Mouse (Mus musculus): Measurements from ENCODE around the gene Clnk.

Clnk gene

GRCm38 (mm10) chr5:38752749-38753148 lies 123.9 kb downstream of the Clnk start:
- DNase-seq (ENCODE audit: low read depth, low spot score) = peak; percentile 87

- DNase-seq (ENCODE audit: low read depth, low spot score) = peak; percentile 28
These were observed 167.6 kb downstream of the Clnk start for GRCm38 (mm10) chr5:38708940-38709581.

DNA sequence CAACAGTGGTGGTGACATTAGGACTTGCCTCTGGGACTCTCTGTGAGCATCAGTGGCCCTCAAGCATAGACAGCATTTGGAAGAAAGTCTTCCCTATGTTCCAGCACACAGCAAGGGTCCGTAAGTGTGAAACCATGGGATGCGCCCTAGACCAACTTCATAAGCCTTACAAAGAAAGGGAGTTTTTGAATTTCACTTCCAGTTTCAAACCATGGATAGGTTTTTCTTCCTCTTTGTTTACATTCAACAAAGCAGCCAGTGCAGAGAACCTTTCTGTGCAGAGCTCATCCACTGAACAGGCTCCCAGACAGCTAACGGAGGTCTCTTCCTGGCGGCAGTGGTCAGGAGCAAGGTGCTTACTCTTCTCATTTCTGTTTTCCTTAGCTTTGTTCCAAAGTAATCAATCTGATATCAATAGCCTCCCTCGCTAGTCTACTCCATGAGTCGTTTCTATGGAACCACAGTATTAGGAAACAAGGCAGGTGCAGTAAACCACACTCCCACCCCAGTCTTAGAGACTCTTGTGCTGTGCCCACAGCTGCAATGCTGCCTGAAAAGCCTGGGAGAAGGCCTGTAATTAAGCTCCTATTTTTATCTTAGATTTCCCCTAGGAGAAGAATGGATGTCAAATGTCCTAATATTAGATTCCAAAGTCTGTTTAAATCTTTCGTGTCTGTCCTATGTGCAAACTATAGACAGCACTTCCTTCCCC lies 169.1 kb downstream of the Clnk start:
- no peak for DNase-seq (ENCODE audit: low read depth, low spot score)

DNA sequence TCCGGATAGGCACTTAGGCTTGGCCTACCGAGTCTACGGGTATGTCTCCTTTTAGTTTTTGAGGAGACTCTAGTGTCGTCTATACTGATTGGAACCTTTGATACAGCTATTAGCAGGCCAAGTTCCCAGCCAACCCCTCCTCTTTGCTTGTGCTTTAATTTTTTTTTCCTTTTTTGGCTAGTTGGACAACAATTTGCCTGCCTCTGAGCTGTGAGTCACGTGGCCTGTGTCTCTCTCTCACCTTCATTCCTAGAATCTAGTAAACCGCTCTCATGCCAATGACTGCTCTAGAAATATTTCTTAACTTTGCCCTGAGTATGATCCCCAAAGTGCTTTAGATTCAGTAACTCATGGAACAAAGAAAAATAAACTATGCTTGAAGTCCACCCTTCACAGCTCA lies 173.7 kb downstream of the Clnk start:
- no peak for DNase-seq (ENCODE audit: low read depth, low spot score)

DNA sequence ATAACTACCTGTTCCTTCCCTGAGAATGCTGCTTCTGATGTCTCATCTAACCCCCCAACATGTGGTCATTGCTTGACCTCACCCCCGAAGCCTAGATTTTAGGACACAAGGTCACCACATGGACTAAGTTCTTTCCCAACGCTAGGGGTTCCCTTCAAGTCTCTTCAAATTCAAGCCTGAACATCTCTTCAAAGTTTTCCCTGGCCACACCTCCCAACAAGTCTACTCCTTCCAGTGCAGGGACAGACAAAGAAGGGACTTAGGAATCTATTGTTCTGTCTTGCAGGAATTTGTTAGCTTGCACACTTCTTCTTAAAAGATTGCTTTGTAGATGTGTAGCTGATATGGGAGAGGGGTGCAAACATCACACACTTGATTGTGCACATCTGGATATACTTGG lies 174.5 kb downstream of the Clnk start:
- peak; percentile 64 for DNase-seq (ENCODE audit: low read depth, low spot score)

DNA sequence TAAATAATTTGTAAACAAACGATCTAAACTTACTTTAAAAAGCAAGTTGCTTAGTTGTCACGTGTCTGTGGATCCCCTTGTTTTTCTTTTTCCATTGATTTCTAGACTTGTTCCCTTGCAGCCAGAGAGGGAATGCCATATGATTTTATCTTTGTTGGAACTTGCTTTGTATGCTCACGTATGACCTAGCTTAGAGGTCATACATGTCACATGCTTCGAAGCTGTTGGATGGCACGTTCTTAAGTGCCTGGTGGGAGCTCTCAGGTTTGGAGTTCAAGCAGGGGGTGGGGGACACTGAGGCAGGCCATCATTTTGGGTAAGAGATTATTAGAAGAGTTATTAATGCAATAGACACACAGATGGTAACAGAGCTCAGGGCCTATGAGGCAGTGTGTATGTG lies 178.1 kb downstream of the Clnk start:
- DNase-seq (ENCODE audit: low read depth, low spot score) = peak; percentile 84

GRCm38 (mm10) chr5:38698046-38698445 lies 178.6 kb downstream of the Clnk start:
- DNase-seq (ENCODE audit: low read depth, low spot score) = peak; percentile 93

DNA sequence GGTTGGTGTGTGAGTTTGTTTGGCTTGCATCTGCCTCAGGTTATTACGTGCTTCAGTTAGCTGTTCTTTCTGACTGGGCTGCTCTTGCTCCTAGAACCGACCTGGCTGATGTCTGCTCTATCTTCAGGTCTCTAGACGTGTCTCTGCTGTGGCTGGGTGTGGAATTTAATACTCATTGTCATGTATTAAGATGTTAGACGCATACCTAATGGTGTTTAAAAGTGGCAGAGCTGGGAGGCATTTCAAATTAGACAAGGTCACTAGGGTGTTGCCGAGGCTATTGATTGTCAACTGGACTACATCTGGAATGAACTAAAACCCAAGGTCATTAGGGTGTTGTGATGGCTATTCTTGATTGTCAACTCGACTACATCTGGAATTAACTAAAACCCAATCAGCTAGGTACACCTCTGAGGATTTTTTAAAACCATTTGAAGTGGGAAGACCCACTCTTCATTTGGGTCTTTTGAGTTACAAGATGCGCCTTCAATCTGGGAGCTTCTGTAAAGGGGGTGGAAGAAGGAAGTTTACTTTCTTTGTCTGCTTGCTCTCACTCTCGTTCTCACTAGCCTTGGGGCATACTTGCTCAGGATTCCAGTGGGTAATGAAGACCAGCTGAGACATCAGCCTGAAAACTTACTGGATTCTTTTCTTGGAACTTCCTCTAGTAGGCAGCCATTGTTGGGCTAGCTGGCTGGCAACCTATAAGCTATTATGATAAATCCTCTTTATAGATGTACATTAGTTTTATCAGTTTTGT lies 179.8 kb downstream of the Clnk start:
- peak; percentile 94 for DNase-seq (ENCODE audit: low read depth, low spot score)

DNA sequence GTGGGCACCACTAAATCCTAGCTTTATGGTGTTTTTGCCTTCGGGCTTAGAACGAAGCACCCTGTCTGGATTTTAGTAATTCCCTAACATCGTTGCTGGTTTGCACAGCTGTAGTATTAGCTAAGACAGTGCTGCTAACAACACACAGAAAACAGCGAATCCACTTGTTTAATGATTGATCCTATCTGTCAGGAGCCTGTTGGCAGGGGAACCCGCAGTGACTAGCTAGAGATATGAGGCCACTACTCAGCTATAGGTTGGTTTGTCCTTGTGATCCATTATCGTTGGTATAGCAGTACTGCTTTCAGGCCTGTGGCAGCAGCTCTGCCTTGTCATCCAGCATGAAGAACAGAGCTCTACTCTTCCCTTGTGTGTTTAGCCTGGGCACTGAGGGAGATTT lies 183.8 kb downstream of the Clnk start:
- DNase-seq (ENCODE audit: low read depth, low spot score) = no peak

GRCm38 (mm10) chr5:38689186-38689585 lies 187.4 kb downstream of the Clnk start:
- DNase-seq (ENCODE audit: low read depth, low spot score) = no peak

GRCm38 (mm10) chr5:38687694-38688093 lies 188.9 kb downstream of the Clnk start:
- DNase-seq (ENCODE audit: low read depth, low spot score) = peak; percentile 55

- peak; percentile 91 for DNase-seq (ENCODE audit: low read depth, low spot score)
These were observed 192.3 kb downstream of the Clnk start, which contains the start of gene Zfp518b for GRCm38 (mm10) chr5:38684164-38684911. Gene Zfp518b, minus strand, starts transcription at chr5:38684826.

- DNase-seq (ENCODE audit: low read depth, low spot score) = peak; percentile 87
These were observed 217.8 kb downstream of the Clnk start for GRCm38 (mm10) chr5:38658836-38659235.

All from ZHBTc4 (cell line).